ENCODE assay signal across 15 mouse cellular contexts in the genomic region with DNA sequence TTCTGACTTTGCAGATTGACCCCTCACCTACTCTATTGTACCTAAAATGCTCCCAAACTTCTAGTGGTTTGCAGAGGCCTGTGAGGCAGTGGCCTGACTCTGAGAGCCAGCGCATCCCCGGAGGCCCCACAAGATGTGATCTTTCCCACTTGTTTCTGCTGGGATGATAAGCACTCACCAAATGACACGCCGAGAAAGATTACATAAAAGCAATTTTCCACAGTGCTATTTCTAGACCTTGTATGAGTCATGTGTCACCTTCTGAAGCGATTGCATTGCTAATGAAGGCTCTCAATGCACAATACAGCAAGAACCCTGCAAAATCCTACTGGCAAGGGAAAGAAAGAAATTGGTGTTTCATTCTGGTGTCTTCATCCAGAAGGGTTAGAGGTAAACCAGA.
A peak's percentile ranks its signal among the peaks of the same experiment; 100 is the strongest.
DNase-seq lines count a peak whose midpoint lies in the region; ATAC-seq and TF ChIP-seq lines count a peak whose summit lies in the region.
"Had no signal": no experiment of that assay in that cellular context is flagged by ENCODE, and none has a peak within 500 bp of the region (broad histone marks: within the 10 kb centered on the region; RNA-seq: fewer than 3 reads in every experiment).

No protein-coding gene starts in this region.

- H3K9ac ChIP-seq in forebrain, postnatal 0 days = no peak overlapping the region
- no peak overlapping the region for H3K9ac ChIP-seq in forebrain, embryonic 11.5 days (ENCODE audit: low read length)
- H3K9ac ChIP-seq: limb, embryonic 13.5 days; liver, postnatal 0 days had no signal

- TF ChIP-seq CTCF in forebrain, postnatal 0 days (IDR thresholded peaks at IDR 0.05; ENCODE audit: low read depth) = no peak

- 81% methylated on average over 5 of the region's 5 CpGs for WGBS in forebrain, postnatal 0 days
- 89% methylated on average over 5 of the region's 5 CpGs for WGBS in forebrain, embryonic 11.5 days

- 0 out of 2 replicates have a peak, but pooled peaks cover 4% of the 10 kb centered on the region for H3K4me1 ChIP-seq in forebrain, postnatal 0 days (ENCODE audit: insufficient read depth)
- no peaks in the 10 kb centered on the region for H3K4me1 ChIP-seq in forebrain, embryonic 11.5 days (replicated peaks; ENCODE audit: control insufficient read depth, insufficient read depth, low read length)

- no peak overlapping the region for H3K4me3 ChIP-seq in forebrain, postnatal 0 days (ENCODE audit: low read depth, low read length)
- no peak overlapping the region for H3K4me3 ChIP-seq in forebrain, embryonic 11.5 days (ENCODE audit: low read depth, low read length)
- H3K4me3 ChIP-seq: limb, embryonic 13.5 days; megakaryocyte, embryonic 14.5 days had no signal

- no peaks in the 10 kb centered on the region for H3K9me3 ChIP-seq in forebrain, postnatal 0 days (ENCODE audit: low read length)
- no peaks in the 10 kb centered on the region for H3K9me3 ChIP-seq in forebrain, embryonic 11.5 days (ENCODE audit: control insufficient read depth, low read length)
- H3K9me3 ChIP-seq: limb, embryonic 13.5 days; megakaryocyte, embryonic 14.5 days had no signal

- ATAC-seq in forebrain, postnatal 0 days = peak; percentile 67; the same call in 1 of the 2 replicates
- ATAC-seq in forebrain, embryonic 11.5 days (replicated peaks; ENCODE audit: low FRiP score) = no peak
- ATAC-seq: liver, postnatal 0 days had no signal

- no peaks in the 10 kb centered on the region for H3K27me3 ChIP-seq in forebrain, postnatal 0 days (ENCODE audit: insufficient read depth, low read length)
- H3K27me3 ChIP-seq in forebrain, embryonic 11.5 days (ENCODE audit: control insufficient read depth, insufficient read depth, low read length) = no peaks in the 10 kb centered on the region

- no peaks in the 10 kb centered on the region for H3K36me3 ChIP-seq in forebrain, postnatal 0 days (ENCODE audit: insufficient read depth)
- H3K36me3 ChIP-seq in forebrain, embryonic 11.5 days (ENCODE audit: control insufficient read depth, insufficient read depth, low read length) = no peaks in the 10 kb centered on the region
- H3K36me3 ChIP-seq: limb, embryonic 13.5 days had no signal

- no peak overlapping the region for H3K27ac ChIP-seq in forebrain, postnatal 0 days (ENCODE audit: low read depth, low read length)
- H3K27ac ChIP-seq in forebrain, embryonic 11.5 days (ENCODE audit: low read depth, low read length) = no peak overlapping the region
- H3K27ac ChIP-seq: limb, embryonic 13.5 days had no signal

- peak; percentile 19 for DNase-seq in forebrain, postnatal 0 days
- DNase-seq in forebrain, embryonic 11.5 days (ENCODE audit: low spot score) = no peak
- DNase-seq in layer of hippocampus, adult 11-12 months (ENCODE audit: low spot score) = peak; percentile 11
- no peak for DNase-seq in layer of hippocampus, postnatal 36 days
- DNase-seq in right cerebral cortex, postnatal 25 days = peak; percentile 8
- DNase-seq in right cerebral cortex, postnatal 10 days (ENCODE audit: low spot score in 2 of 2) = no peak
- DNase-seq in telencephalon, adult 2 months (ENCODE audit: low read depth, low spot score) = peak; percentile 88
- DNase-seq in thymus, postnatal 4 days = no peak
- DNase-seq: adrenal gland, postnatal 25 days; cerebellum, adult 11-12 months; kidney, postnatal 25 days; liver, postnatal 0 days; thymus, adult 2 months had no signal

- no peak overlapping the region for H3K4me2 ChIP-seq in forebrain, postnatal 0 days (ENCODE audit: low read depth)
- no peak overlapping the region for H3K4me2 ChIP-seq in forebrain, embryonic 11.5 days (ENCODE audit: low read depth, low read length, severe bottlenecking)
- H3K4me2 ChIP-seq: limb, embryonic 13.5 days had no signal

Comparison
In these comparisons a context has a peak if more than half of its experiments do, and no peak if none do; other contexts are left out.
1. DNase-seq: peak in forebrain, postnatal 0 days (single experiment), layer of hippocampus, adult 11-12 months (single experiment), right cerebral cortex, postnatal 25 days (single experiment) and telencephalon, adult 2 months (single experiment); none in forebrain, embryonic 11.5 days (single experiment), layer of hippocampus, postnatal 36 days (0 of 2), right cerebral cortex, postnatal 10 days (0 of 2) and thymus, postnatal 4 days (single experiment).